Mouse (Mus musculus) lung, postnatal 0 days (tissue): Measurements from ENCODE around the gene Ano4.

Experiments used
- CTCF ChIP-seq: IDR thresholded peaks from 2 replicates; pipeline ENCODE4 v1.5.1; 2016; ENCODE audit warnings: antibody characterized with exemption, mild to moderate bottlenecking
- EP300 ChIP-seq: IDR thresholded peaks from 2 replicates; pipeline ENCODE4 v1.6.1; 2016; ENCODE audit warnings: antibody characterized with exemption, mild to moderate bottlenecking, control low read depth

DNA sequence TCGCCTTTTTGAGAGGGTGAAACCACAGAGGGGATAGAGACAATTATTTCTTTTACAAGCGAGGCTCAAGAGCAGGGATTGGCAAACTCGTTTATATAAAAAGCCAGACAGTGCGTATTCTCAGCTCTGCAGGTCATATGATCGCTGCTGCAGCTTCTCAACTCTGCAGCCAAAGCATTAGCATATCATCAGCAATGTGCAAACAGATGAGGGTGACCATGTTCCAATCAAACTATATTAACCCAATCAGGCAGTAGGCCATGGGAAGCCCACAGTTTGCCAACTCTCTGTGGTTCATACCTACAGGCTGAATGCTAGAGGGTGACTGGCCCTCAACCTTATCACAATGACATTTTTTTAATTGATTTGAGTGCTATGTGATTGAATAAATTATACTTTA is 64.2 kb downstream of the Ano4 start:
- no peak for TF ChIP-seq EP300
- TF ChIP-seq CTCF: no peak
